Mouse (Mus musculus) embryonic fibroblast, embryonic 13.5 days (primary cell): ENCODE results near the gene Pacrg.

Experiments
- CTCF ChIP-seq: IDR thresholded peaks from 2 replicates; pipeline ENCODE4 v1.5.1; 2011; ENCODE audit warnings: mild to moderate bottlenecking, control low read depth, low read length, moderate library complexity, borderline replicate concordance; ENCODE audit not compliant: insufficient read depth
- POLR2A ChIP-seq: IDR thresholded peaks from 2 replicates; pipeline ENCODE4 v1.6.1; 2011; ENCODE audit warnings: low read depth, mild to moderate bottlenecking, control low read depth, low read length, moderate library complexity

DNA sequence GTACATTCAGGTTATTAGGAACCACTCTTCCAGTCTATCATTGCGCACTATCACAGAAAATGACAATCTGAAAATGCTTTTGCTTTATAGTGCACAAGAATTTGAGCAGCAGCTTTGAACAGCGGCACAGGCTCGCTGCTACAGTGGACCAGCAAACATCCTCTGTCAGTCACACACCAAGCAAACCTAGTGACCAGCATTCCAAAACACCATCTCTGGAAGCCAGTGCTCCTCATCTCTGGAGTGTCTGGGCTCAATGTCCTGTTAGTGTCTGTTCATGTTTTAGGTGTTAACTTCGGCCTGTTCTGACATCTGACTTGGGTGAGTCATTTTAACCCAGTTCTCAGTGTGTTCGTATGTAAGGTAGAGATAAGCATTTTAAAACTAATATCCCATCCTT, 275.9 kb downstream of the Pacrg start:
- no peak for TF ChIP-seq CTCF
- no peak for TF ChIP-seq POLR2A
